Mouse (Mus musculus) stomach, postnatal 0 days (tissue): ENCODE results near the gene Ugt1a6a. TPM values are rescaled to one million over a fixed set of nuclear protein-coding genes. Genes with fewer than 3 reads are reported as not detected.

ENCODE experiments used
- ATAC-seq: fragments of 200-750 bp; cut with Nextera tagmentation; 2 replicates; pipeline ENCODE4 v1.8.0; 2017; ENCODE audit not compliant: low FRiP score, low TSS enrichment
- DNase-seq: peaks from one replicate; pipeline ENCODE4 v3.0.0-alpha.2; 2016; ENCODE audit warnings: low spot score
- H3K27ac ChIP-seq: fragments of 300-500 bp; sonication (generic); replicated peaks from 2 replicates; pipeline ENCODE4 v1.5.1; 2014; ENCODE audit warnings: mild to moderate bottlenecking, control low read depth
- H3K27me3 ChIP-seq: fragments of 300-500 bp; sonication (generic); 2 replicates; pipeline ENCODE4 v1.6.1; 2014; ENCODE audit warnings: low read length; ENCODE audit not compliant: control insufficient read depth, insufficient read depth
- H3K36me3 ChIP-seq: fragments of 300-500 bp; sonication (generic); 2 replicates; pipeline ENCODE4 v1.6.1; 2014; ENCODE audit warnings: low read length, mixed read lengths; ENCODE audit not compliant: control insufficient read depth, insufficient read depth
- H3K4me1 ChIP-seq: fragments of 300-500 bp; sonication (generic); replicated peaks from 2 replicates; pipeline ENCODE4 v1.6.1; 2014; ENCODE audit warnings: antibody characterized with exemption; ENCODE audit not compliant: control insufficient read depth, insufficient read depth
- H3K4me2 ChIP-seq: fragments of 300-500 bp; sonication (generic); replicated peaks from 2 replicates; pipeline ENCODE4 v1.6.1; 2014; ENCODE audit warnings: low read depth, mild to moderate bottlenecking, control low read depth, moderate library complexity
- H3K4me3 ChIP-seq: fragments of 300-500 bp; sonication (generic); 2 replicates; pipeline ENCODE4 v1.5.1; 2014; ENCODE audit warnings: low read depth, low read length, control low read depth
- H3K9ac ChIP-seq: fragments of 300-500 bp; sonication (generic); 2 replicates; pipeline ENCODE4 v1.6.1; 2014; ENCODE audit warnings: mild to moderate bottlenecking, low read length, control low read depth, mixed read lengths
- H3K9me3 ChIP-seq: fragments of 300-500 bp; sonication (generic); 2 replicates; pipeline ENCODE4 v1.6.1; 2016; ENCODE audit warnings: low read length; ENCODE audit not compliant: control insufficient read depth
- CTCF ChIP-seq: IDR thresholded peaks from 2 replicates; pipeline ENCODE4 v1.5.1; 2016; ENCODE audit warnings: antibody characterized with exemption, low read depth, mild to moderate bottlenecking, moderate library complexity
- EP300 ChIP-seq: optimal IDR thresholded peaks from 2 replicates; pipeline ENCODE3; 2016; ENCODE audit warnings: antibody characterized with exemption
- WGBS: fragments of 180-500 bp; shearing (Covaris S2); extraction: QIAGEN DNeasy Blood & Tissue Kit; methylation state at CpG from one replicate; pipeline ENCODE4 v1.1.7; 2014; 5-methylcytosine and 5-hydroxymethylcytosine counted together
- polyA plus RNA-seq: library from polyadenylated mRNA; unstranded; fragments of >200 nt; fragmentation: Nextera tagmentation; extraction: Ambion mirVana; gene quantifications from 2 replicates; pipeline ENCODE4 v1.2.1, GENCODE M21; 2015

Gene Ugt1a6a
- polyA plus RNA-seq, 1 experiment from 2014 or later = 56.5 TPM

- no peaks in the 10 kb centered on the region for H3K27me3 ChIP-seq
- no peaks in the 10 kb centered on the region for H3K36me3 ChIP-seq
- DNase-seq = no peak
- TF ChIP-seq EP300 = no peak
- no peak for TF ChIP-seq CTCF
- ATAC-seq = no peak
- peaks cover 30% of the 10 kb centered on the region for H3K9me3 ChIP-seq
- H3K4me3 ChIP-seq = no peak overlapping the region
- H3K4me1 ChIP-seq = no peaks in the 10 kb centered on the region
- H3K4me2 ChIP-seq = no peak overlapping the region
- 71% methylated on average over 2 of the region's 2 CpGs for WGBS
- no peak overlapping the region for H3K9ac ChIP-seq
- H3K27ac ChIP-seq = no peak overlapping the region
Measured at GRCm38 (mm10) chr1:88214462-88214952, 79.9 kb downstream of the Ugt1a6a start.

DNA sequence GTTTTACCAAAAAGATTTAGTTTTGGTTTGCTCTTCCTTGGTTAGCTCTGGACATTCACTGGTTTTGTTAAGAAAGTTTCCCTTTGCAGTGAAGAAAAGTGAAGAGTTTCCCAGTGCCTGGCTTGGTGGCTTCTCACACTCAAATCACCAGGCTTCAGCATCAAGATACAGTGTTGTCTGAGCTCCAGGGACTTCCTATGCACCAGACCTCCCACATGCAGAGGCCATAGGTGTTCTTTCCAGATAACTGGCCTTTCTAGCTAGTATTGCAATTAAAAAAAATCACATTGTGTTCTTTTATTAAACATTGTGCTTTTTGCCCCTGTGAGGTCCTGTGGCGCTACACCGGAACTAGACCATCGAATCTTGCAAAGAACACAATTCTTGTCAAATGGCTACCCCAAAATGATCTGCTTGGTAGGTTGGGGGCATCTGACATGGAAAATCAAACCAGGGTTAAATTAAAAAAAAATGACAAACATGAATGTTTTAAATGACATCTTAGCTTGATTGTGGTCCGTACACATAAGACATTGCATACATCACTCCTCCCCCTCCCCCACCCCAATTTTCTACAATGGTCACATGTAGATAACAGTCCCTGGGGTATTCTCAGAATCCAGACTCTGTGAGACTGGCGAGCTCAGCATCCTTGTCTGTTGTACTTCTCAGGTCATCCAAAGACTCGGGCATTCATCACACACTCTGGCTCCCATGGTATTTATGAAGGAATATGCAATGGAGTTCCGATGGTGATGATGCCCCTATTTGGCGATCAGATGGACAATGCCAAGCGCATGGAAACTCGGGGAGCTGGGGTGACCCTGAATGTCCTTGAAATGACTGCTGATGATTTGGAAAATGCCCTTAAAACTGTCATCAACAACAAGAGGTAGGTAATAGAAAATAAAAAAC, 81.1 kb downstream of the Ugt1a6a start:
- no peaks in the 10 kb centered on the region for H3K4me1 ChIP-seq
- peaks cover 30% of the 10 kb centered on the region for H3K9me3 ChIP-seq
- WGBS = 65% methylated on average over 10 of the region's 10 CpGs
- no peaks in the 10 kb centered on the region for H3K27me3 ChIP-seq
- ATAC-seq = no peak
- no peak overlapping the region for H3K9ac ChIP-seq
- H3K4me2 ChIP-seq = no peak overlapping the region
- DNase-seq = no peak
- TF ChIP-seq CTCF (no peak), EP300 (no peak)
- H3K27ac ChIP-seq = no peak overlapping the region
- no peaks in the 10 kb centered on the region for H3K36me3 ChIP-seq
- no peak overlapping the region for H3K4me3 ChIP-seq

DNA sequence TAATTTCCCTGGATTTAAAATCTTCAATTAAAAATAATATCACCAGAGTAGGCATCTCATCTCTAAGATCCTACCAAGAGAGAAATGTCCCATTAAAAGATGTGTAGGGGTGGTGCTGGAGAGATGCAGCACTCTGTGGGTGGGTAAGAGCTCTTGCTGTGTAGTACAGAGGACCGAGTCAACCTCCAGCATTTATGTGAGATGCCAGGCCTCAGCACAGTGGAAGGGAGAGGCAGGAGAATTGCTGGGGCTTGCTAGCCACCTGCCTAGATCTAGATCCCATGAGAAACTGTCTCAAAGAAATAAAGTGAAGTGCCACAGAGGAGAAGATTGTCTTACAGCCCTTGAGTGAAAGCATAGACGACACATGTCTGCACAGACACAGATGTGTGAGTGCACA, 81.9 kb downstream of the Ugt1a6a start:
- no peaks in the 10 kb centered on the region for H3K36me3 ChIP-seq
- DNase-seq = no peak
- H3K4me1 ChIP-seq = no peaks in the 10 kb centered on the region
- H3K27ac ChIP-seq = no peak overlapping the region
- H3K9me3 ChIP-seq = peaks cover 27% of the 10 kb centered on the region
- ATAC-seq = no peak
- no peak for TF ChIP-seq CTCF
- TF ChIP-seq EP300 = no peak
- no peak overlapping the region for H3K9ac ChIP-seq
- no peaks in the 10 kb centered on the region for H3K27me3 ChIP-seq
- H3K4me3 ChIP-seq = no peak overlapping the region
- H3K4me2 ChIP-seq = no peak overlapping the region
- WGBS = 61% methylated on average over 2 of the region's 2 CpGs

GRCm38 (mm10) chr1:88217144-88217543, 82.5 kb downstream of the Ugt1a6a start:
- no peak for DNase-seq

DNA sequence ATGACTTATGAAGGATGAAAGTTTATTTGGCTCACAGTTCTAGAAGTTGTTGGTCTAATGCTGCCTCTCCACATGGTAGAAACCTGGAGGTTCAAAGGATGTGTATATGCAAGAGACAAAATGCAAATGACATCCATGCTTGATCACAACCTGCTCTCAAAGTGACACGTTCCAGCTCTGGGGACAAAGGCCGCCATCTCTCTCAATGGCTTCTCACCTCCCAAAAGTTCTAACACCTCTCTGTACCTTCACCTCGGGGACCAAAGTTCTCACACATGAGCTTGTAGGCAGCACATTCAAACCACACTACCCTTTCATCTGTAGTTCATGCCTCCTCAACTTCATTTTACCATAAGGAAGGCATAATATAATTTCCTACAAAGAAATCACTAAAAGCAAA, 83.0 kb downstream of the Ugt1a6a start:
- no peak for DNase-seq
- 37% methylated on average over 3 of the region's 3 CpGs for WGBS

More at GRCm38 (mm10) chr1:88217144-88217543, 82.5 kb downstream of the Ugt1a6a start:
- Histone ChIP-seq H3K9me3 (peaks cover 22% of the 10 kb centered on the region), H3K4me2 (no peak overlapping the region), H3K27me3 (no peaks in the 10 kb centered on the region), H3K4me1 (no peaks in the 10 kb centered on the region), H3K9ac (no peak overlapping the region), H3K36me3 (no peaks in the 10 kb centered on the region), H3K4me3 (no peak overlapping the region), H3K27ac (no peak overlapping the region)
- TF ChIP-seq CTCF = peak; percentile 26; the same call in 1 of the 2 replicates
- no peak for TF ChIP-seq EP300
- ATAC-seq = no peak
- 55% methylated on average over 2 of the region's 2 CpGs for WGBS

GRCm38 (mm10) chr1:88218051-88218450, 83.4 kb downstream of the Ugt1a6a start:
- H3K27ac ChIP-seq = no peak overlapping the region
- H3K4me1 ChIP-seq = no peaks in the 10 kb centered on the region
- H3K4me3 ChIP-seq = no peak overlapping the region
- H3K9me3 ChIP-seq = peaks cover 22% of the 10 kb centered on the region
- no peak overlapping the region for H3K4me2 ChIP-seq
- TF ChIP-seq EP300 (no peak), CTCF (no peak)
- H3K36me3 ChIP-seq = no peaks in the 10 kb centered on the region
- ATAC-seq (no peak), DNase-seq (peak; percentile 43)
- WGBS = 73% methylated on average over 9 of the region's 9 CpGs
- H3K9ac ChIP-seq = no peak overlapping the region
- no peaks in the 10 kb centered on the region for H3K27me3 ChIP-seq

More for the DNA sequence above, 83.0 kb downstream of the Ugt1a6a start:
- Histone ChIP-seq H3K4me1 (no peaks in the 10 kb centered on the region), H3K9me3 (peaks cover 22% of the 10 kb centered on the region), H3K27ac (no peak overlapping the region), H3K9ac (no peak overlapping the region), H3K4me3 (no peak overlapping the region), H3K27me3 (no peaks in the 10 kb centered on the region), H3K4me2 (no peak overlapping the region), H3K36me3 (no peaks in the 10 kb centered on the region)
- TF ChIP-seq EP300 (no peak), CTCF (no peak)
- ATAC-seq = no peak
